Mouse (Mus musculus): ENCODE measurements around the gene Pithd1.

The Pithd1 gene

GRCm38 (mm10) chr4:135986943-135987710 is at the start of gene Pithd1:
TSS of gene Pithd1 (minus strand) at chr4:135987264.
- peak; percentile 89 for DNase-seq (ENCODE audit: low spot score)

DNA sequence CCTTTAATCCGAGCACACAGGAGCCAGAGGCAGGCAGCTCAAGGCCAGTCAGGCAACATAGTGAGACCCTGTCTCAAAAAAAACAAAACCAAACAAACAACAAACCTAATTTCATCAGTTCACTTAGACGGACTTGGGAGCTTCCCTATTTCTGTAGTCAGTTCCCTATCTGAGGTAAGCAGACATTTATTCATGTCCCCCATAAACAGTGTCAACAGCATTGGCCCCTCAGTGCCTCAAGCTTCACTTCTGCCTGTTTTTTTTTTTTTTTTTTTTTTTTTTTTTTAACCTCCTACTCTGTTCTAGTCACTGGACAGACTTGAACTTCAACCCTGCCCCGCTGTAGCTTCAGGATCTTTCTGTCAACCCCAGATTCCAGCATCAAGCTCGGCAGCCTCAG is 48.0 kb upstream of the Pithd1 start:
- no peak for DNase-seq (ENCODE audit: low spot score)

DNA sequence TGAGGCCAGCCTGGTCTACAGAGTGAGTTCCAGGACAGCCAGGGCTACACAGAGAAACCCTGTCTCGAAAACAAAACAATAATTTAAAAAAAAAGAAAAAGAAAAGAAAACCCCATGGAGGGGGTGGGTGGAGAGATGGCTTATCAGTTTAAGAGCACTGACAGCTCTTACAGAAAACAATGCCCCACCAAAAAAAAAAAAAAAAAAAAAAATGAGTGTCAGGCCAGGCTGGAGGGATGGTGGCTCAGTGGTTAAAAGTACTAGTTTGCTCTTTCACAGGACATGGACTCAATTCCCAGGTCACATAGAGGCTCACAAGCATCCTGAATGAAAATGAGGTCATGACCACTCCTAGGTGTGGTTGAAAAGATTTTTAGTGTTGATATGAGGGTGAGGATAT is 46.2 kb upstream of the Pithd1 start:
- DNase-seq (ENCODE audit: low spot score) = no peak

DNA sequence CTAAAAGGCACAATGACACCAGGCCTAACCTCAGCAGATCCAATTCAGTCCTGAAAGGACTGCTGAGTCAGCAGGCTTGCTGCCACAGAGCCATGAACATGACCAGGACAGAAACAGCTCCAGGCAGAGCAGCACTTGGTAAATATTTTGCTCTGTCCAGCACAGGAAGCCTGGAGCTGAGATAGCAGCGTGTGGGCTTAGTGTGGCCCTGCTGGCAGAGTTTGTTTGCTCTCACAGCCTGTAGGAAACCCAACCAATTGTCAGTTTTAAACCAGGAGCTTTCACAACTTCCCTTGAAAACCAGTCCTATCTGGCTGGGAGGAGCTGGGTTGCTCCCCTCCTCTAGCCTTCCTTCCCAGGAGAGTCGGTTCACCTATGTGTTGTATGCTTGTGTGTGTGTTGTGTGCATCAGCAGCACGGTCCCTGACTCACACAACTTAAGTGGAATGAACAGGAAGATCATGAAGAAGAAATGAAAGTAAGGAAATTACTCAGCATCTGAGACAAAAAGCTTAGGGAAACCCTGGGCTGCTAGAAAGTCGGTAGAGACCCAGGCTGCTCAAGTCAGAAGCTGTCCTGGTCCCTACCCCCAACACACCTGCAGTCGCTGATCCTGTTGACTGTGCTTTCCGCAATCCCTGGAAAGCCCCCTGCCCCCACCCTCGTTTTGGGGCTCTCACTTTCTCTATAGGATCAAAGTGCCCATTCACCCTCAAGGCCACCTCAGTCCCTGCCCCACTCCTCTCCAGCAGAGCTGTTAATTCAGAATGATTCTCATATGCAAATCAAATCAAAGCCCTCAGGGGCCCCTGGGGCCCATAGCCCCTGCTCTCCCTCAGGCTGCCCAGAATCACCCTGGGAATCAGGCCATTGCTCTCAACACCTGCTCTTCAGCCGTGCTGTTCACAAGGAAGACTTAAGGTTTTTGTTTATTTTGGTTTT is 44.2 kb upstream of the Pithd1 start:
- DNase-seq (ENCODE audit: low spot score) = no peak

DNA sequence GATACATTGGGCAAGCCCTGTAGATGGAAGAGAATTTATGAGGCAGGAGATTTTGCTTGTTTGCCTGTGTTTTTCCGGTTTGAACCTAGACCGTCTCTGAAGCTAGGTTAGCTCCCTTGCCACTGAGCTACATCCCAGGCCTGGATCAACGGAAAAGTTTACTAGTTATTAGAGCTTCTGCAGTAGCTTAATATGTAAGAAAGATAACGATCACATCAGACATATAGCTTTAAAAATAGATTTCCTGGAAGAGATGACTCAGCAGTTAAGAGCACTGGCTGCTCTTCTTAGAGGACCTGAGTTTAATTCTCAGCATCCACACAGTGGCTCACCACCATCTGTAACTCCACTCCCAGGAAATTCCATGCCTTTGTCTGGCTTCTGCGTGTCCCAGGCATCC is 41.6 kb upstream of the Pithd1 start:
- DNase-seq (ENCODE audit: low spot score) = peak; percentile 64

GRCm38 (mm10) chr4:136028132-136028564 is 41.1 kb upstream of the Pithd1 start:
- no peak for DNase-seq (ENCODE audit: low spot score)

GRCm38 (mm10) chr4:136027416-136028131 is 40.5 kb upstream of the Pithd1 start:
- DNase-seq (ENCODE audit: low spot score) = no peak

DNA sequence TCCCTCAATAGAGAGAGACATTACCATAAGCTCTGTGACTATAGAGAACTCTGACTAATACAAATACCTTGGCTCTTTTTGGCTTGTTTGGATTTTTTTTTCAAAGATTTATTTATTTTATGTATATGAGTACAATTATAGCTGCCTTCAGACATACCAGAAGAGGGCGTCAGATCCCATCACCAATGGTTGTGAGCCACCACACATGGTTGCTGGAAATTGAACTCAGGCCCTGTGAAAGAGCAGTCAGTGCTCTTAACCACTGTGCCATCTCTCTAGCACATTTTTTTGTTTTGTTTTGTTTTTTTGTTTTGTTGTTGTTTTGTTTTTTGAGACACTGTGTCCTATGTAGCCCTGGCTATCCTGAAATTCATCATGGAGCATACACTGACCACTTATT is 38.3 kb upstream of the Pithd1 start:
- no peak for DNase-seq (ENCODE audit: low spot score)

GRCm38 (mm10) chr4:136022924-136023323 is 35.9 kb upstream of the Pithd1 start:
- DNase-seq (ENCODE audit: low spot score) = no peak

- peak; percentile 100 for DNase-seq (ENCODE audit: low spot score)
Observed at GRCm38 (mm10) chr4:136021549-136022047, 34.5 kb upstream of the Pithd1 start, which contains the start of gene Eloa. TSS of gene Eloa (minus strand) at chr4:136021763.

DNA sequence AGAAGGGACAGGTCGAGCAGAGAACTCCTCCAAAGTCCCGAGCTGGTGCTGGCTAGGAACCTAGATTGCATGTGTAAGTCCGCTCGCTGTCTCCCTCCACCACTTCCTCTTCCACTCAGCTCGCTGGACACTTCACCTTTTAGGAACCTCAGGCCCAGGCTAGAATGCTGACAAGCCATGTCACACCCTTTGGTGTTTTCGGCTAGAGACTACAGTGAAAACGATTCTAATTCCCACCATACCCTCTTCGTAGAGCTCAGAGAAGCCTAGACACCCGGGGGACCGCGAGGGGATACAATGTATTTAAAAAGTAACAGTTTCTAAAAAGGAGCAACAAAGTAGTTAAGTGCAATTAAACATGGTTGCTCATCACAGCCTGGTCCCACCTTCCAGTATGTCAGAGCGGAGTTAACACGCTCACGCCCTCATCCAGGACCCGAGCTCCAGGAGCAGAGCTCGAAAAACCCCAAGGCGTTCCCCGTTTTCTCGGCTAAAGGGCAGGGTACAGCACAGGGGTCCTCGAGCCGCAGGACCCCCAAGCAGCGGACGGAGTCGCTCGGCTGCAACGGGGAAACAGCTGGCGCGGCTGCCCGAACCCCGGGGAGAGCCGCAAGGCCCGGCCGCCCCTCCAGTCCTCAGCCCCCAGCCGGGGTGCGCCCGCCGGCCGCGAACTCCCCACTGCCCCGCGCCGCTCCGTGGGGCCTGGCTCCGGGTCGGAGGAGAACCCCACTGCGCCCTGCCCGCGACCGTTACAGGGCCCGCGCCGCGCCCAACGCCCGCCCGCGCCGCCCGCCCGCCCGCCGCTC is 33.9 kb upstream of the Pithd1 start:
- peak; percentile 43 for DNase-seq (ENCODE audit: low spot score)

GRCm38 (mm10) chr4:136016059-136016602 is 29.1 kb upstream of the Pithd1 start:
- DNase-seq (ENCODE audit: low spot score) = no peak

DNA sequence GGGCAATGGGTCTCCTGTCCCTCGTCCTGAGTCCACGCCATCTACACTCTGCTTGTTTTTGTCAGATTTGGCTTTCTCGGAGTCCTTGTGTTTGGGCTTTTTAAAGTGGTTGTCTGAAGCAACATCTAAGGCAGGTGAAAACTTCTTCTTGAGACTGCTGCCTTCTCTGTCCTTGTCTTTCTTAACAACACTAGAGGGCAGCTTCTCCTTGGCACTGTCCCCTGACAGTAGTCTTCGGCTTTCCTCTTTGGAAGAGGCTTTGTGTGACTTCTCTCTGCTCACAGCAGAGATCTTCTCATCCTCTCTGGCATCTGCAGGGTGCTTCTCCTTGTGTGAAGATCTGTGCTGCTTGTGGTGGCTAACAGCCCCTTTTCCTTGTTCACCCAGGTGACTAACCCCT is 23.5 kb upstream of the Pithd1 start:
- no peak for DNase-seq (ENCODE audit: low spot score)

- DNase-seq (ENCODE audit: low spot score) = no peak
Observed at GRCm38 (mm10) chr4:136008782-136009447, 21.9 kb upstream of the Pithd1 start.

DNA sequence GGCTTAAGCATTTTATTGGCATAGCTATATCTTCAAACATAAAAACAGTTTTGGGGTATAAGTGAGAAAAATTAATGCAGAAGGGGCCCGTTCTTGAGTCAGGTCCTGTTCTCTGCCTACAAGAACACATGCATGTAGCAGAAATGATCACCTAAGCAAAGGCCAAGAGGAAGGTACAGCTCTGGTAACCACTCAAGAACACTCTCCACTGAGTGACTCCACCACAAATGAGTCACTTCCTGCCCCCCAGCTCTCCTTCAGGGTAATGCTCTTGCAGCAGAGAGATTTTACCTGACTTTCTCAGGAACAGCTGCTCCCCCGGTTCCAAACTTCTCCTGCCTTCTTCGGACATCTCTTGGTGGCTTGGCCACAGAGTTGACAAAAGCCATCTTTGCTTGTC is 19.8 kb upstream of the Pithd1 start:
- no peak for DNase-seq (ENCODE audit: low spot score)

- DNase-seq (ENCODE audit: low spot score) = no peak
Observed at GRCm38 (mm10) chr4:136004921-136005320, 17.9 kb upstream of the Pithd1 start.

- no peak for DNase-seq (ENCODE audit: low spot score)
Observed at GRCm38 (mm10) chr4:136004107-136004675, 17.1 kb upstream of the Pithd1 start.

DNA sequence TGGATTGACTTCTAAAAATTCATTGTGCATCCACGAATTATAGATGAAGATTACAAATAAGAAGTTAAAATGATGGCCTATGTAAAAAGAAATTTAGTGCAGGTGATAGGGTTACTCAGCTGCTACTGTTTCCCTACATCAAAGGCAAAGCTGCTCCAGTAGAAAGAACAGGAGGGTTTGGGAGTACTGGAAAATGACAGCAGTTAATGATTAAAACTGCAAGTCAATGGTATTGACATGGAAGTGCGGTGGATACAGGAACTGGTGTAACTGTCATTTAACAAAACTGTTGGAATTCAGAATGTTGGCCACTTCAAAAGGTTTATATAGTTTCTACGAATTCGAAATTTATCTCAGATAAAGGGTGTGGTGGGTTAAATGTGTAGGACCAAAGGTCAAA is 8.1 kb upstream of the Pithd1 start:
- no peak for DNase-seq (ENCODE audit: low spot score)

DNA sequence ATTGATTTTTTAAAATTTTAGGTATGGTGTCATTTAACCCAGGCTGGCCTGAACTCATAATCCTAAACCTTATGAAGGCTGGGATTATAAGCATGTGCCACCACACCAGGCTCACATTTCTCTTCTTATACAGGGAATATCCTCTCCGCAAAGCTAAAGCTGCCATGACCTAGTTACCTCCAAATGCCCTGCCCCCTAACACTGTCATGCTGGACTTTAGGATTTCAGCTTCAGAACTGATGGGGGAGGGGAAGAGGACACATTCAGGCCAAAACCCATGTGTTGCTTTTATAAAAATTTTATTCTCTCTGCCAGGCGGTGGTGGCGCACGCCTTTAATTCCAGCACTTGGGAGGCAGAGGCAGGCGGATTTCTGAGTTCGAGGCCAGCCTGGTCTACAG is 6.9 kb upstream of the Pithd1 start:
- no peak for DNase-seq (ENCODE audit: low spot score)

- DNase-seq (ENCODE audit: low spot score) = no peak
Observed at GRCm38 (mm10) chr4:135987714-135988113, 650 bp upstream of the Pithd1 start.

Data from c-Kit-positive CD71-positive TER-119-positive erythroid progenitor cells, embryonic 14.5 days (primary cell).